Mouse (Mus musculus): ENCODE measurements around the gene 1700021F07Rik.

The 1700021F07Rik gene

GRCm38 (mm10) chr2:173563336-173563735 is 41.0 kb downstream of the 1700021F07Rik start:
- DNase-seq (ENCODE audit: low read depth) = peak; percentile 7

GRCm38 (mm10) chr2:173564179-173564578 is 41.8 kb downstream of the 1700021F07Rik start:
- DNase-seq (ENCODE audit: low read depth) = no peak

All from 416B (cell line).